Mouse (Mus musculus): ENCODE measurements around the gene Sec13. TPM values are rescaled to one million over a fixed set of nuclear protein-coding genes. Genes with fewer than 3 reads are reported as not detected.

The Sec13 gene
- polyA plus RNA-seq, 1 experiment from 2014 or later, result 110 TPM

DNA sequence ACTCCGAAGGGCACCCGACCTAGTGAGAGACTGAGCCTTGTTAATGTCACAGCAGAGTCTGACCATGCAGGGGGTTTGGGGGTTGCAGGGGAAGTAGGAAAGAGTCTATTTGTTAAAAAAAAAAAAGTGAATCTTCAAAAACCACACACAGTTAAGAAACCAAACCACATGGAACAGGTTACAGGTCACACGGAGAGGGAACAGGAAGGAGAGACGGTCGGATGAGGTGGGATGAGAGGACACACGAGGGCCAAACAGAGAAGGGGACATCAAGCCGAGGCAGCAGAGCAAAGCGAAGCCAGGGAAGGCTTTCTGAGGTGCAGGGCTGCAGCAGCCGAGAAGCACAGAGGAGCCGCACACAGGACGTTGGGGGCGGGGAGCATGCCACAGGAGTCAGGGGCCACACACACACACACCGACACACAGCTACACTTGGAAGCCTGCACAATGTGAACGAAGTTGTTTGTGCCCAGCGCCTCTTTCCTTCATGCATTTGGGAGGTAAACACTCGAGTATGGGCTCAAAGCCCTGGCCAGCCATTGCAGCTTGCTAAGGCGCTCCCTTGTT lies 8.7 kb upstream of the Sec13 start:
- H3K27me3 ChIP-seq (ENCODE audit: insufficient read depth, low read length), result peaks cover 6% of the 10 kb centered on the region; the same call in 1 of the 2 replicates
- H3K4me2 ChIP-seq (ENCODE audit: low read depth, low read length), result 0 out of 2 replicates have a peak overlapping the region, but pooled peaks have one; percentile 18
- WGBS (ENCODE audit: insufficient replicate concordance), result 44% methylated on average over 17 of the region's 17 CpGs
- H3K27ac ChIP-seq (ENCODE audit: low read depth), result no peak overlapping the region
- H3K4me3 ChIP-seq (ENCODE audit: low read depth, low read length), result no peak overlapping the region
- no peak overlapping the region for H3K9ac ChIP-seq (replicated peaks)
- DNase-seq (no peak), ATAC-seq (no peak)
- no peak for TF ChIP-seq EP300 (IDR thresholded peaks at IDR 0.05; ENCODE audit: low read depth)
- no peak for TF ChIP-seq CTCF (IDR thresholded peaks at IDR 0.05; ENCODE audit: low read depth)
- no peaks in the 10 kb centered on the region for H3K36me3 ChIP-seq (replicated peaks; ENCODE audit: insufficient read depth, low read length)
- H3K9me3 ChIP-seq (ENCODE audit: low read length), result no peaks in the 10 kb centered on the region
- H3K4me1 ChIP-seq (ENCODE audit: insufficient read depth), result no peaks in the 10 kb centered on the region

DNA sequence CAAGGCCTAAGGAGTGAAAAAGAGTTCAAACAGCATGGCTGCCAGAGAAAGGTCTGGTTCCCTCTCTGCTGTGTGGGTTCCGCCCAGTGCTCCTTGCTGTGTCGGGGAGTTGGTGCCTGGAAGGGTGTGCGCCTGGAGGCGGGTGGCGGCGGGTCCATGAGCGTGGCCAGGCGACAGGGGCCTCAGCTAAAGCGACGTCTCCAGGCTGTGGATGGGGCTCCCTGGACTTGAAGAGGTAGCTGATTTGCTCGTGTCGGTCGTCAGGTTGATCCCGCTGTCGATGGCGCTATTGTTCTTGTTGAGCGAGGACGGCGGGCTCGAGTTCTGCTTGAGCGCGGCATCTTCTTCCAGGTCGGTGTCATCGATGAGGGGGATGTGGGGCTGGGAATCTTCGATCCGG lies 7.8 kb upstream of the Sec13 start:
- Histone ChIP-seq H3K27ac (ENCODE audit: low read depth) (peak overlapping the region; percentile 29; the same call in 1 of the 2 replicates), H3K36me3 (replicated peaks; ENCODE audit: insufficient read depth, low read length) (no peaks in the 10 kb centered on the region), H3K9me3 (ENCODE audit: low read length) (no peaks in the 10 kb centered on the region), H3K4me2 (ENCODE audit: low read depth, low read length) (peak overlapping the region; percentile 18; the same call in 1 of the 2 replicates), H3K27me3 (ENCODE audit: insufficient read depth, low read length) (peaks cover 6% of the 10 kb centered on the region; the same call in 1 of the 2 replicates), H3K4me3 (ENCODE audit: low read depth, low read length) (no peak overlapping the region), H3K9ac (replicated peaks) (no peak overlapping the region), H3K4me1 (ENCODE audit: insufficient read depth) (no peaks in the 10 kb centered on the region)
- ATAC-seq, result no peak
- TF ChIP-seq EP300 (IDR thresholded peaks at IDR 0.05; ENCODE audit: low read depth) (no peak), CTCF (IDR thresholded peaks at IDR 0.05; ENCODE audit: low read depth) (no peak)
- 29% methylated on average over 26 of the region's 26 CpGs for WGBS (ENCODE audit: insufficient replicate concordance)
- DNase-seq, result no peak

DNA sequence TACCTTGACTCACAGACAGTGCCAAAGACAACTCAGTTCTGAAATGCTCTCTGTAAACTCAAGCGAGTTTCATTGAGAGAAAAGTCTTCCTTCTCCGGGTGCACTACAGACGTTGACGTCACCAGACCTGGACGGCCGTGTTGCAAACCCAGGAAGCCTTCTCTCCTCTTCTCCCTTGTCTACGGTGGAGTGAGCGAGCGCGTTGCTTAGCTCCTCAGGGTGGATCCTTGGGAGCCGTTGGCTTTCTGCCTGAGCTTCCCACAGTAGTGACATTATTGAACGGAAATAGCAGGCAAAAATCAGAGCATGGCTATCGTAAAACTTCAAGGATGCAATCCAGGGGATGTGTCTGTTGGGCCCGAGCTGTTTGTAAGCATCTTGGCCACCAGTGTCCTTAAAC lies 6.7 kb upstream of the Sec13 start:
- no peak overlapping the region for H3K4me3 ChIP-seq (ENCODE audit: low read depth, low read length)
- DNase-seq (no peak), ATAC-seq (no peak)
- H3K27ac ChIP-seq (ENCODE audit: low read depth), result no peak overlapping the region
- TF ChIP-seq CTCF (IDR thresholded peaks at IDR 0.05; ENCODE audit: low read depth) (no peak), EP300 (IDR thresholded peaks at IDR 0.05; ENCODE audit: low read depth) (no peak)
- H3K27me3 ChIP-seq (ENCODE audit: insufficient read depth, low read length), result peaks cover 6% of the 10 kb centered on the region; the same call in 1 of the 2 replicates
- no peak overlapping the region for H3K9ac ChIP-seq (replicated peaks)
- no peaks in the 10 kb centered on the region for H3K4me1 ChIP-seq (ENCODE audit: insufficient read depth)
- H3K4me2 ChIP-seq (ENCODE audit: low read depth, low read length), result no peak overlapping the region
- H3K9me3 ChIP-seq (ENCODE audit: low read length), result no peaks in the 10 kb centered on the region
- H3K36me3 ChIP-seq (replicated peaks; ENCODE audit: insufficient read depth, low read length), result no peaks in the 10 kb centered on the region
- WGBS (ENCODE audit: insufficient replicate concordance), result 75% methylated on average over 14 of the region's 14 CpGs

DNA sequence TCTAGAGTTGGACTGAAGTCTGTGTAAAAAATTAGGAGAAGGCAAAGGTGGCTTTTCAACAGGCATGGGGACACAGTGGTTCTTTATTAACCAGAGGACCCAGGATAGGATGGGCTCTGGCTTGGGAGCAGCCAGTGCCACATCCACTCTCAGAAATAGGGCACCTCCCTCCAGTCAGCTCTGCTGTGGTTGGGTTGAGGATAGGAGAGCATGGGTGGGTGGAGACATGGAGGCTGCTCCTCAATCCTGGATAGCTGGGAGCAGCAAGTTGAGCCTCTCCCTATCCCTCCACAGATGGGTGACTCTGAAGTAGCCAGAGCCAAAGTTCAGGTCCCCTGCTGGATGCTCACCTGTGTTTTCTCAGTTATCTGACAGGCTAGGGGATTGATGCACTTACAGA lies 4.6 kb upstream of the Sec13 start:
- Histone ChIP-seq H3K36me3 (replicated peaks; ENCODE audit: insufficient read depth, low read length) (no peaks in the 10 kb centered on the region), H3K4me3 (ENCODE audit: low read depth, low read length) (no peak overlapping the region), H3K27ac (ENCODE audit: low read depth) (no peak overlapping the region), H3K4me1 (ENCODE audit: insufficient read depth) (peaks cover 4% of the 10 kb centered on the region), H3K9me3 (ENCODE audit: low read length) (no peaks in the 10 kb centered on the region), H3K4me2 (ENCODE audit: low read depth, low read length) (no peak overlapping the region), H3K27me3 (ENCODE audit: insufficient read depth, low read length) (peaks cover 6% of the 10 kb centered on the region; the same call in 1 of the 2 replicates), H3K9ac (replicated peaks) (no peak overlapping the region)
- TF ChIP-seq EP300 (IDR thresholded peaks at IDR 0.05; ENCODE audit: low read depth), result no peak
- no peak for TF ChIP-seq CTCF (IDR thresholded peaks at IDR 0.05; ENCODE audit: low read depth)
- ATAC-seq (peak; percentile 61), DNase-seq (no peak)

DNA sequence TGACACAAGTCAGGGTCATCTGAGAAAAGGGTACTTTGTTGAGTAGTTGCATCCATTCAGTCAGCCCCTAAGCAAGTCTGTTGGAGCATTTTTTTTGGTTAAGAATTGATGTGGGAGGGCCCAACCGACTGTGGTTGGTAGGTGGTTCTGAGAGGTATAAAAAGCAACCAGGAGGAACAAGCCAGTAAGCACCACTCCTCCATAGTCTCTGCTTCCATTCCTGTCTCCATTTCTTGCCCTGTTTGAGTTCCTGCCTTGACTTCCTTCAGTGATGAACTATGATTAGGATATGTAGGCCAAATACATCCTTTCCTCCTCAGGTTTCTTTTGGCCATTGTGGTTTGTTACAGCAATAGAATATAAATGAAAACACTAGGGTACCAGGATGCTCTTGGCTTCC lies 2.6 kb upstream of the Sec13 start:
- ATAC-seq, result no peak
- no peak overlapping the region for H3K4me3 ChIP-seq (ENCODE audit: low read depth, low read length)
- H3K36me3 ChIP-seq (replicated peaks; ENCODE audit: insufficient read depth, low read length), result no peaks in the 10 kb centered on the region
- H3K27ac ChIP-seq (ENCODE audit: low read depth), result no peak overlapping the region
- WGBS (ENCODE audit: insufficient replicate concordance), result 38% methylated on average over 1 of the region's 1 CpGs
- peaks cover 3% of the 10 kb centered on the region; the same call in 1 of the 2 replicates for H3K27me3 ChIP-seq (ENCODE audit: insufficient read depth, low read length)
- TF ChIP-seq EP300 (IDR thresholded peaks at IDR 0.05; ENCODE audit: low read depth) (no peak), CTCF (IDR thresholded peaks at IDR 0.05; ENCODE audit: low read depth) (no peak)
- no peak overlapping the region for H3K9ac ChIP-seq (replicated peaks)
- DNase-seq, result no peak
- peaks cover 15% of the 10 kb centered on the region for H3K4me1 ChIP-seq (ENCODE audit: insufficient read depth)
- no peaks in the 10 kb centered on the region for H3K9me3 ChIP-seq (ENCODE audit: low read length)
- H3K4me2 ChIP-seq (ENCODE audit: low read depth, low read length), result no peak overlapping the region

DNA sequence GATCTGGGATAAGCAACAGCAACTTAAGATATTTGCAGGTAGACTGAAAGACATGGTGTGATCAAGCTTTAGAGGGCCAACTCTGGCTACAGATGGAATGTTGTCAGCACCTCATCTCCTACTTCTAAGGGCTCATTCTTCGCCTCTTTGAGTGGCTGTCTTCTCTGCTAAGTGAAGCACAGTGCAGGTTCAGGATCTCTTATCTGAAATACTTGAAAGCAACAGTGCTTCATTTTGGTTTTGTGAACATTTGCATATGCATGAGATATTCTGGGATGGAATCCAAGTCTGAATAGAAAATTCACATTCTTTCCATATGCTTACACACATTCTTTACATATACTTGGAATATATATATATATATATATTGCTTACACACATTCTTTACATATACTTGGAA lies 1.8 kb upstream of the Sec13 start:
- TF ChIP-seq CTCF (IDR thresholded peaks at IDR 0.05; ENCODE audit: low read depth) (no peak), EP300 (IDR thresholded peaks at IDR 0.05; ENCODE audit: low read depth) (no peak)
- Histone ChIP-seq H3K36me3 (replicated peaks; ENCODE audit: insufficient read depth, low read length) (peaks cover 2% of the 10 kb centered on the region; the same call in 1 of the 2 replicates), H3K27ac (ENCODE audit: low read depth) (no peak overlapping the region), H3K9ac (replicated peaks) (no peak overlapping the region), H3K4me1 (ENCODE audit: insufficient read depth) (peaks cover 15% of the 10 kb centered on the region), H3K27me3 (ENCODE audit: insufficient read depth, low read length) (0 out of 2 replicates have a peak, but pooled peaks cover 1% of the 10 kb centered on the region), H3K4me3 (ENCODE audit: low read depth, low read length) (no peak overlapping the region), H3K9me3 (ENCODE audit: low read length) (no peaks in the 10 kb centered on the region), H3K4me2 (ENCODE audit: low read depth, low read length) (no peak overlapping the region)
- DNase-seq, result no peak
- 80% methylated on average over 1 of the region's 1 CpGs for WGBS (ENCODE audit: insufficient replicate concordance)
- ATAC-seq, result no peak

All from liver, postnatal 0 days (tissue).